Mouse (Mus musculus): Measurements from ENCODE around the gene Tnxb.

GRCm38 (mm10) chr17:34662978-34663377 lies 7.4 kb upstream of the Tnxb start:
- no peak for TF ChIP-seq POLR2A (IDR thresholded peaks at IDR 0.05; ENCODE audit: extremely low read depth, insufficient read depth, low read length)
- no peak for TF ChIP-seq CTCF (IDR thresholded peaks at IDR 0.05; ENCODE audit: low read depth, low read length)

Data from liver, adult 2 months (tissue).